Mouse (Mus musculus) hindbrain, embryonic 13.5 days (tissue): Measurements from ENCODE around the gene Disp3. TPM values are rescaled to one million over a fixed set of nuclear protein-coding genes. Genes with fewer than 3 reads are reported as not detected.
A peak's percentile ranks its signal among the peaks of the same experiment; 100 is the strongest.

ENCODE experiments used
- ATAC-seq: fragments of 200-750 bp; cut with Nextera tagmentation; 2 replicates; pipeline ENCODE4 v1.8.0; 2017; ENCODE audit warnings: moderate TSS enrichment; ENCODE audit not compliant: low FRiP score
- H3K27ac ChIP-seq: fragments of 300-500 bp; sonication (generic); 2 replicates; pipeline ENCODE4 v1.5.1; 2015; ENCODE audit warnings: inconsistent platforms, mild to moderate bottlenecking, moderate library complexity
- H3K27me3 ChIP-seq: fragments of 300-500 bp; sonication (generic); 2 replicates; pipeline ENCODE4 v1.6.1; 2015; ENCODE audit warnings: mild to moderate bottlenecking, inconsistent platforms
- H3K36me3 ChIP-seq: fragments of 300-500 bp; sonication (generic); 2 replicates; pipeline ENCODE4 v1.6.1; 2015; ENCODE audit warnings: mild to moderate bottlenecking, inconsistent platforms
- H3K4me1 ChIP-seq: fragments of 300-500 bp; sonication (generic); replicated peaks from 2 replicates; pipeline ENCODE4 v1.6.1; 2015; ENCODE audit warnings: inconsistent platforms
- H3K4me2 ChIP-seq: fragments of 300-500 bp; sonication (generic); 2 replicates; pipeline ENCODE4 v1.6.1; 2015; ENCODE audit warnings: inconsistent platforms, mild to moderate bottlenecking, moderate library complexity
- H3K4me3 ChIP-seq: fragments of 300-500 bp; sonication (generic); 2 replicates; pipeline ENCODE4 v1.5.1; 2015; ENCODE audit warnings: mild to moderate bottlenecking, inconsistent platforms
- H3K9ac ChIP-seq: fragments of 300-500 bp; sonication (generic); 2 replicates; pipeline ENCODE4 v1.6.1; 2015; ENCODE audit warnings: mild to moderate bottlenecking, inconsistent platforms
- H3K9me3 ChIP-seq: fragments of 300-500 bp; sonication (generic); 2 replicates; pipeline ENCODE4 v1.6.1; 2016; ENCODE audit warnings: inconsistent platforms
- WGBS: fragments of 180-500 bp; shearing (Covaris S2); methylation state at CpG from one replicate; pipeline ENCODE4 v1.1.7; 2015; 5-methylcytosine and 5-hydroxymethylcytosine counted together
- polyA plus RNA-seq: library from polyadenylated mRNA; unstranded; fragments of >200 nt; fragmentation: Nextera tagmentation; extraction: Ambion mirVana; gene quantifications from 2 replicates; pipeline ENCODE4 v1.2.1, GENCODE M21; 2015

The Disp3 gene
- polyA plus RNA-seq, 1 experiment from 2014 or later, result 15.4 TPM

- Histone ChIP-seq H3K4me1 (peaks cover 22% of the 10 kb centered on the region), H3K4me2 (no peak overlapping the region), H3K9ac (no peak overlapping the region), H3K4me3 (no peak overlapping the region), H3K27ac (peak overlapping the region; percentile 53; the same call in 1 of the 2 replicates), H3K36me3 (no peaks in the 10 kb centered on the region), H3K9me3 (no peaks in the 10 kb centered on the region), H3K27me3 (peaks cover 7% of the 10 kb centered on the region; the same call in 1 of the 2 replicates)
- WGBS, result 39% methylated on average over 6 of the region's 6 CpGs
- ATAC-seq, result no peak
Measured at GRCm38 (mm10) chr4:148204873-148205232, 82.9 kb downstream of the Disp3 start.

GRCm38 (mm10) chr4:148204061-148204872 is 83.5 kb downstream of the Disp3 start:
- no peaks in the 10 kb centered on the region for H3K36me3 ChIP-seq
- H3K27me3 ChIP-seq, result peaks cover 7% of the 10 kb centered on the region; the same call in 1 of the 2 replicates
- H3K9me3 ChIP-seq, result no peaks in the 10 kb centered on the region
- peak overlapping the region; percentile 53; the same call in 1 of the 2 replicates for H3K27ac ChIP-seq
- 51% methylated on average over 15 of the region's 15 CpGs for WGBS
- H3K9ac ChIP-seq, result peak overlapping the region; percentile 14; the same call in 1 of the 2 replicates
- H3K4me1 ChIP-seq, result peaks cover 23% of the 10 kb centered on the region
- no peak overlapping the region for H3K4me2 ChIP-seq
- ATAC-seq, result no peak
- no peak overlapping the region for H3K4me3 ChIP-seq

GRCm38 (mm10) chr4:148203557-148203956 is 84.2 kb downstream of the Disp3 start:
- 94% methylated on average over 2 of the region's 2 CpGs for WGBS
- Histone ChIP-seq H3K4me2 (no peak overlapping the region), H3K4me1 (peaks cover 30% of the 10 kb centered on the region), H3K9me3 (no peaks in the 10 kb centered on the region), H3K27ac (no peak overlapping the region), H3K9ac (no peak overlapping the region), H3K36me3 (no peaks in the 10 kb centered on the region), H3K27me3 (peaks cover 7% of the 10 kb centered on the region; the same call in 1 of the 2 replicates), H3K4me3 (no peak overlapping the region)
- no peak for ATAC-seq

GRCm38 (mm10) chr4:148198721-148199120 is 89.0 kb downstream of the Disp3 start:
- Histone ChIP-seq H3K4me2 (no peak overlapping the region), H3K4me3 (no peak overlapping the region), H3K36me3 (no peaks in the 10 kb centered on the region), H3K27me3 (peaks cover 7% of the 10 kb centered on the region; the same call in 1 of the 2 replicates), H3K9ac (no peak overlapping the region), H3K4me1 (peaks cover 24% of the 10 kb centered on the region), H3K27ac (no peak overlapping the region; the same call in 1 of the 2 replicates), H3K9me3 (no peaks in the 10 kb centered on the region)
- ATAC-seq, result 0 out of 2 replicates have a peak, but pooled peaks have one; percentile 18
- WGBS, result 40% methylated on average over 10 of the region's 10 CpGs

GRCm38 (mm10) chr4:148194400-148194799 is 93.4 kb downstream of the Disp3 start:
- no peak overlapping the region for H3K4me3 ChIP-seq
- ATAC-seq, result no peak
- H3K4me2 ChIP-seq, result no peak overlapping the region
- no peaks in the 10 kb centered on the region for H3K9me3 ChIP-seq
- H3K9ac ChIP-seq, result no peak overlapping the region
- H3K4me1 ChIP-seq, result peaks cover 26% of the 10 kb centered on the region
- H3K36me3 ChIP-seq, result no peaks in the 10 kb centered on the region
- no peaks in the 10 kb centered on the region for H3K27me3 ChIP-seq
- H3K27ac ChIP-seq, result no peak overlapping the region

GRCm38 (mm10) chr4:148192707-148193245 is 95.0 kb downstream of the Disp3 start:
- Histone ChIP-seq H3K27ac (no peak overlapping the region), H3K36me3 (no peaks in the 10 kb centered on the region), H3K9ac (no peak overlapping the region), H3K27me3 (0 out of 2 replicates have a peak, but pooled peaks cover under 1% of the 10 kb centered on the region), H3K9me3 (no peaks in the 10 kb centered on the region), H3K4me1 (peaks cover 12% of the 10 kb centered on the region), H3K4me3 (no peak overlapping the region), H3K4me2 (no peak overlapping the region)
- 34% methylated on average over 11 of the region's 11 CpGs for WGBS
- no peak for ATAC-seq

Other genes with a start within 250 kb of the Disp3 start
- gene Clcn6, start 249.1 kb downstream of the Disp3 start, polyA plus RNA-seq, result 30.7 and 32.8 TPM in 2 replicates
- gene Mthfr, start 248.9 kb downstream of the Disp3 start, polyA plus RNA-seq, result 22.1 and 22.3 TPM in 2 replicates
- 7.6 and 8.4 TPM in 2 replicates for gene Agtrap, start 199.9 kb downstream of the Disp3 start, polyA plus RNA-seq
- 118 and 127 TPM in 2 replicates for gene Mad2l2, start 157.6 kb downstream of the Disp3 start, polyA plus RNA-seq
- 17.2 and 20.9 TPM in 2 replicates for gene Draxin, start 157.3 kb downstream of the Disp3 start, polyA plus RNA-seq
- 15.7 and 16.0 TPM in 2 replicates for gene Fbxo6, start 135.8 kb downstream of the Disp3 start, polyA plus RNA-seq
- 91.2 and 98.2 TPM in 2 replicates for gene Fbxo44, start 127.5 kb downstream of the Disp3 start, polyA plus RNA-seq
- gene Fbxo2, start 127.3 kb downstream of the Disp3 start, polyA plus RNA-seq, result 5.3 and 7.1 TPM in 2 replicates
- 17.7 and 19.1 TPM in 2 replicates for gene Ubiad1, start 156.8 kb upstream of the Disp3 start, polyA plus RNA-seq
- 23.0 and 23.7 TPM in 2 replicates for gene Mtor, start 160.6 kb upstream of the Disp3 start, polyA plus RNA-seq
- 0.30 and 0.54 TPM in 2 replicates for gene Angptl7, start 212.5 kb upstream of the Disp3 start, polyA plus RNA-seq